Mouse (Mus musculus) forebrain, embryonic 15.5 days (tissue): Measurements from ENCODE around the gene Sufu. TPM values are rescaled to one million over a fixed set of nuclear protein-coding genes. Genes with fewer than 3 reads are reported as not detected.
A peak's percentile ranks its signal among the peaks of the same experiment; 100 is the strongest.

Experiments used
- ATAC-seq: fragments of 200-750 bp; cut with Nextera tagmentation; replicated peaks from 2 replicates; pipeline ENCODE4 v1.8.0; 2017; ENCODE audit warnings: mild to moderate bottlenecking, moderate TSS enrichment, moderate library complexity
- H3K27ac ChIP-seq: fragments of 300-500 bp; sonication (generic); replicated peaks from 2 replicates; pipeline ENCODE4 v1.5.1; 2015; ENCODE audit warnings: mild to moderate bottlenecking, inconsistent platforms
- H3K27me3 ChIP-seq: fragments of 300-500 bp; sonication (generic); 2 replicates; pipeline ENCODE4 v1.6.1; 2015; ENCODE audit warnings: inconsistent platforms
- H3K36me3 ChIP-seq: fragments of 300-500 bp; sonication (generic); 2 replicates; pipeline ENCODE4 v1.6.1; 2015; ENCODE audit warnings: mild to moderate bottlenecking, inconsistent platforms
- H3K4me1 ChIP-seq: fragments of 300-500 bp; sonication (generic); 2 replicates; pipeline ENCODE4 v1.6.1; 2015; ENCODE audit warnings: inconsistent platforms
- H3K4me2 ChIP-seq: fragments of 300-500 bp; sonication (generic); replicated peaks from 2 replicates; pipeline ENCODE4 v1.6.1; 2015; ENCODE audit warnings: mild to moderate bottlenecking, inconsistent platforms
- H3K4me3 ChIP-seq: fragments of 300-500 bp; sonication (generic); 2 replicates; pipeline ENCODE4 v1.5.1; 2015; ENCODE audit warnings: mild to moderate bottlenecking, inconsistent platforms
- H3K9ac ChIP-seq: fragments of 300-500 bp; sonication (generic); replicated peaks from 2 replicates; pipeline ENCODE4 v1.6.1; 2015; ENCODE audit warnings: mild to moderate bottlenecking, inconsistent platforms
- H3K9me3 ChIP-seq: fragments of 300-500 bp; sonication (generic); 2 replicates; pipeline ENCODE4 v1.6.1; 2016; ENCODE audit warnings: inconsistent platforms
- WGBS: fragments of 180-500 bp; shearing (Covaris S2); methylation state at CpG from one replicate; pipeline ENCODE4 v1.1.7; 2015; ENCODE audit warnings: mixed read lengths; 5-methylcytosine and 5-hydroxymethylcytosine counted together
- polyA plus RNA-seq: library from polyadenylated mRNA; unstranded; fragments of >200 nt; fragmentation: Nextera tagmentation; extraction: Ambion mirVana; gene quantifications from 2 replicates; pipeline ENCODE4 v1.2.1, GENCODE M21; 2015

Gene Sufu
- polyA plus RNA-seq, 1 experiment from 2014 or later: 30.5 TPM

DNA sequence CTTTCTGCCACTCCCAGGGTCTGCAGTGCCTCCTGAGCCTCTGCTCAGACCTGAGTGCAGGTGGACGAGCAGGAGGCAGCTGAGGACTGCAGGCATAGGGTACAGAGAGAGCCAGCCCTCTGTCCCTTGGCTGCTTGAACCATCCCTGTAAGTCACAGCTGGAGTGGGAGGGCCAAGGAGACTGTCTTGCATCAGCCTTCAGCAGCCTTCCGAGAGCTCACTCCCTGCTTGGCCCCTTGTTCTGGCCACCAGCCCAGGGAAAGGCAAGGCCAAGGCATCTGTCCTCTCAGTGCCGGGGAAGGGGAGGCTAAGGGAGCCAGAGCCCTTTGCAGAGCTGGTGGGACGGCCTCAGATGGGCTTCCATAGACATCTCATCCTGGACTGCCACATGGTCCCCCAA is 81.5 kb downstream of the Sufu start:
- H3K9ac ChIP-seq: no peak overlapping the region
- peaks cover 13% of the 10 kb centered on the region for H3K36me3 ChIP-seq
- 78% methylated on average over 4 of the region's 4 CpGs for WGBS
- no peak overlapping the region for H3K4me3 ChIP-seq
- H3K27ac ChIP-seq: no peak overlapping the region
- ATAC-seq: no peak
- peaks cover 18% of the 10 kb centered on the region for H3K4me1 ChIP-seq
- H3K9me3 ChIP-seq: no peaks in the 10 kb centered on the region
- no peak overlapping the region for H3K4me2 ChIP-seq
- no peaks in the 10 kb centered on the region for H3K27me3 ChIP-seq

DNA sequence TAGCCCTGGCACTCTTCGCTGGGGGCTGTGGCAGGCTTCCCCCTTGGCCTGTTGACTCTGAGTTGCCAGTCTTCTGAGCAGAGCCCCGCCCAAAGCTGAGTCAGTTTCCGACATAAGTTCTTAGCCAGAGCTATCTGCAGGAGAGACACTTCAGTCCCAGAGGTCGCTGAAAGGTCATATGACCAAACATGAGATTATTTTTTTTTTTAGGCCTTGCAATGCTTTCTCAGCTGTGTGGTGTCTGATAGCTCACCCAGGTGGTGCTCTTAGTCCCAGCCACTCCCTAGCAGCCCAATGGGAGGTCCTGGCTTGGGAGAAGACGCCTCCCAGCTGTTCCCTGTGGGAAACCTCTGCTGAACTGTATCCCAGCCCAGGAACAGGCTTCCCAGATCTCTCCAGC is 82.1 kb downstream of the Sufu start:
- Histone ChIP-seq H3K4me3 (no peak overlapping the region), H3K9me3 (no peaks in the 10 kb centered on the region), H3K4me1 (peaks cover 24% of the 10 kb centered on the region), H3K4me2 (no peak overlapping the region), H3K27me3 (no peaks in the 10 kb centered on the region), H3K36me3 (peaks cover 13% of the 10 kb centered on the region), H3K27ac (no peak overlapping the region), H3K9ac (no peak overlapping the region)
- WGBS: 88% methylated on average over 5 of the region's 5 CpGs
- no peak for ATAC-seq

GRCm38 (mm10) chr19:46479306-46480075 is 82.8 kb downstream of the Sufu start:
- Histone ChIP-seq H3K4me2 (no peak overlapping the region), H3K27me3 (no peaks in the 10 kb centered on the region), H3K4me1 (peaks cover 30% of the 10 kb centered on the region), H3K9me3 (no peaks in the 10 kb centered on the region), H3K36me3 (peaks cover 11% of the 10 kb centered on the region), H3K27ac (no peak overlapping the region), H3K4me3 (no peak overlapping the region), H3K9ac (no peak overlapping the region)
- 81% methylated on average over 21 of the region's 21 CpGs for WGBS
- no peak for ATAC-seq

DNA sequence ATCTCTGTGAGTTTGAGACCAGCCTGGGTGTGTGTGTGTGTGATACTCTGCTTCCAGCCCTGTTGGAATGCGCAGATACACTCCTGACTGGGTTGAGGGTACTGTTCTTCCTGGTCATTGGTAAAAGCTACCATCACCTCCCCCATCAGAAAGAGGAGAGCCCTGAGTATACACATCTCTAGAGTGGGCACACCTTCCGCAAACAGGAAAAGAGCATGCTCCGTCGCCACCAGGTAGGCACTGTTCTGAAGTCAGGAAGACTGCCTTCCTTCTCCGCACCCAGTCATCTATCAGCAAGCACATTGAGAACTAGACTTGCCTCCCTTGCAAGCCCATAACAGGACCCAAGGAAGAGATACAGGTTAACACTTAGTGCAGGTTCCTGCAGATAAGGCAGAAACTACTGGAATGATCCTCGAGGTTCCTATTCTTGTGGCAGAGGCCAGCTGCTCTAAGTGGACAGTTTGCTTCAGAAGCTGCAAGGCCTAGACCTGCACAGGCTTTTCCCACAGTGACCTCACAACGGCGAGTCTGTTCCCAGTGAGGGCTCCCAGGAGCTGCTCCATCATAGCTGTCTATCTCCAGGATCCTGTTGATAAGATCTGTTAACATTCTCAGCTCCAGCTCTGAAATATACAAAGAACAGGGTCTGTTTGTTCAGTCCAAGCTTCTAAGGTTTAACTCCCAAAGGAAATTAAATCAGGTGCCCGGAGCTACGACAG is 84.1 kb downstream of the Sufu start:
- no peaks in the 10 kb centered on the region for H3K27me3 ChIP-seq
- H3K9ac ChIP-seq: no peak overlapping the region
- no peak overlapping the region for H3K4me3 ChIP-seq
- peaks cover 5% of the 10 kb centered on the region for H3K36me3 ChIP-seq
- WGBS: 82% methylated on average over 10 of the region's 10 CpGs
- H3K27ac ChIP-seq: peak overlapping the region; percentile 16; the same call in 1 of the 2 replicates
- H3K4me1 ChIP-seq: peaks cover 32% of the 10 kb centered on the region
- no peak overlapping the region for H3K4me2 ChIP-seq
- H3K9me3 ChIP-seq: no peaks in the 10 kb centered on the region
- no peak for ATAC-seq

DNA sequence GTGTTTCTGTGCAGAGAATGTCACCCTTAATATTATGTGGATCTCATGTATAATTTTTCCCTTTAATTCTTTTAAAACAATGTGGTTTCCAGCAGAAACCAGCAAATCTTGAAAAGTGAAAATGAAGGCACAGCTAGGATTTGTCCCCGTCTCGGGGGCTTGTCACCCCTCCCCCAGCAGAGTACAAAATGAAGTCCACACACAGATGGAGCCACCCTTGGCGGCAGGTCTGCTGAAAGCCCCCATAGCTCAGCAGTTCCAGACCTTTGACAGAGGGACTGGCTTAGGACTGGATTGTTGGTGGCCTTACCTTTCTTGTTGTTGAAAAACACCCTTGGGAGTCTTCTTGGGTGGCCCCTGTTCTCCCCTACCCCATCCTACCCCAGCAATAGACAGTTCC is 84.7 kb downstream of the Sufu start:
- ATAC-seq: no peak
- 14% methylated on average over 3 of the region's 3 CpGs for WGBS
- Histone ChIP-seq H3K4me2 (no peak overlapping the region), H3K36me3 (peaks cover 9% of the 10 kb centered on the region), H3K27ac (peak overlapping the region; percentile 16), H3K4me1 (peaks cover 32% of the 10 kb centered on the region), H3K27me3 (no peaks in the 10 kb centered on the region), H3K4me3 (no peak overlapping the region), H3K9ac (no peak overlapping the region; the same call in 1 of the 2 replicates), H3K9me3 (no peaks in the 10 kb centered on the region)

GRCm38 (mm10) chr19:46481756-46482155 is 85.1 kb downstream of the Sufu start:
- Histone ChIP-seq H3K27me3 (no peaks in the 10 kb centered on the region), H3K36me3 (peaks cover 9% of the 10 kb centered on the region), H3K4me2 (no peak overlapping the region), H3K27ac (peak overlapping the region; percentile 16; the same call in 1 of the 2 replicates), H3K9ac (no peak overlapping the region), H3K4me1 (peaks cover 32% of the 10 kb centered on the region), H3K9me3 (no peaks in the 10 kb centered on the region), H3K4me3 (no peak overlapping the region)
- ATAC-seq: no peak
- WGBS: 18% methylated on average over 4 of the region's 4 CpGs

GRCm38 (mm10) chr19:46482896-46483516 is 86.3 kb downstream of the Sufu start:
- Histone ChIP-seq H3K27ac (no peak overlapping the region), H3K36me3 (peaks cover 9% of the 10 kb centered on the region), H3K4me1 (peaks cover 28% of the 10 kb centered on the region), H3K4me3 (no peak overlapping the region), H3K27me3 (no peaks in the 10 kb centered on the region), H3K9ac (no peak overlapping the region), H3K4me2 (no peak overlapping the region), H3K9me3 (no peaks in the 10 kb centered on the region)
- ATAC-seq: no peak
- 29% methylated on average over 16 of the region's 17 CpGs for WGBS

DNA sequence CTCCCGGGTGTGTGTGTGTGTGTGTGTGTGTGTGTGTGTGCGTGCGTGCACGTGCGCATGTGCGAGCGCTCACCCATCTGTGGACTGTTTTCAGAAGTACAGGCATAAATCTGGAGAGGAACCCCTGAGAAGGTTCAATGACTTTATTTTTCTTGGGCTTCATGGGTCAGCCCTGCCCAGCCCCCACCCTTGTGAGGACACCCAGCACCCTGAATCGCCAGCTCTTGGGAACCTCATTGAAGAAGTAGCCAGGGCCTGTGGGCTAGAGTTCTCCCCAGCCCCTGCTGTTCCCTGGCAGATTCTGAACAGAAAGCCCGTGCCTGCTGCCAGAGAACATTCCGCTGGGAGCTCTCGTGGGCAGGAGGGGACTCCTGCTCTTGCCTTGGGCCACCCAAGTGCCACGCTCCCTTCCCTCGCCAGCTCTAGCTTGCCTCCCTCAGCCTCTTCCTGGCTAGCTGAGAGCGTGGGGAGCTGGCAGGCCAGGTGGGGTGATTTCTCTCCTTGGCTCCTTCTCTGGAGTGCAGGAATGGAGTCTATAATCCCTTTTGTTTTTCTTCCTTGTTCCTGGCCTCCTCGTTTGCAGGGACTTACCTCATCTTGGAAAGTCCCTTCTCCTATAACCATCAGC is 87.1 kb downstream of the Sufu start:
- 0 out of 2 replicates have a peak, but pooled peaks have one; percentile 24 for ATAC-seq
- no peak overlapping the region for H3K4me2 ChIP-seq
- H3K27ac ChIP-seq: peak overlapping the region; percentile 70
- H3K4me1 ChIP-seq: peaks cover 28% of the 10 kb centered on the region
- no peak overlapping the region for H3K4me3 ChIP-seq
- no peaks in the 10 kb centered on the region for H3K27me3 ChIP-seq
- H3K9ac ChIP-seq: no peak overlapping the region
- WGBS: 46% methylated on average over 15 of the region's 15 CpGs
- no peaks in the 10 kb centered on the region for H3K9me3 ChIP-seq
- H3K36me3 ChIP-seq: peaks cover 9% of the 10 kb centered on the region

DNA sequence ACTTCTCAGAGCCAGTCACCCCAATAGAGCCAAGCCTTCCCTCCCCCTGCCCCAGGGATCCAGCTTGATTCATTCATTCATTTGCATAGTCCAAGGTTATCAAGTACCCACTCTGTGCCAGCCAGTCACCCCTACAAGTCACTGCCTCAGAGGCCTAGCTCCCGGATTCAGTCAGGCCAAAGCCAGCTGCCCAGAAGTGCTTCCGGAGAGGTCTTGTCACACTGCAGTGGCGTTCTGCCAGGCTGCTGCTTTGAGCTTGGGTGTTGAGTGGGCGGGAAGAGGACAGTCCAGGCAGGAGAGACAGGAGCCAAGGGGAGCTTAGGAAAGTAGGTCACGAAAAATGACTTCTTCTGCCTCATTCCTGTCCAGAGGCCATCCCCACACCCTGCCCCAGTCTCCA is 87.8 kb downstream of the Sufu start:
- Histone ChIP-seq H3K36me3 (peaks cover 9% of the 10 kb centered on the region), H3K4me2 (no peak overlapping the region), H3K27ac (0 out of 2 replicates have a peak overlapping the region, but pooled peaks have one; percentile 70), H3K4me1 (peaks cover 28% of the 10 kb centered on the region), H3K27me3 (no peaks in the 10 kb centered on the region), H3K9me3 (no peaks in the 10 kb centered on the region), H3K9ac (no peak overlapping the region), H3K4me3 (no peak overlapping the region)
- 63% methylated on average over 5 of the region's 5 CpGs for WGBS
- ATAC-seq: no peak

DNA sequence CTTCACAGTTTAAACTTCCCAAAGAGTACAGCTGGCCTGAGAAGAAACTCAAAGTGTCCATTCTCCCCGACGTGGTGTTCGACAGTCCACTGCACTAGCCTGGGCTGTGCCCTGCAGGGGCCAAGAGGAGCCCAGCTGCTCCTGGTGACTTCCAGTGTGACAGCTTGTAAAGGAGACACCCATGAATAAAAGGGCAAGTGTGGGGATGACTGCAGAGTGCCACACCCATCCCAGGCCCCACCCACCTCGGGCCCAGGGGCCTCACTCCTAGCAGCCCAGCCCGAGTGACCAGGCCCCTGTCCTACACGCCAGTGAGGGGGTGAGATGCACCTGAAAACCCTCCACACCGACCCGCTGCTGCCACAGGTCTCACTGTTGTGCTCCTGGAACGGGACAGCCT is 89.2 kb downstream of the Sufu start:
- ATAC-seq: no peak
- H3K4me3 ChIP-seq: no peak overlapping the region
- peaks cover 32% of the 10 kb centered on the region for H3K4me1 ChIP-seq
- no peak overlapping the region for H3K9ac ChIP-seq
- peaks cover 9% of the 10 kb centered on the region for H3K36me3 ChIP-seq
- 78% methylated on average over 9 of the region's 9 CpGs for WGBS
- H3K27ac ChIP-seq: no peak overlapping the region
- no peaks in the 10 kb centered on the region for H3K27me3 ChIP-seq
- H3K9me3 ChIP-seq: no peaks in the 10 kb centered on the region
- H3K4me2 ChIP-seq: no peak overlapping the region

DNA sequence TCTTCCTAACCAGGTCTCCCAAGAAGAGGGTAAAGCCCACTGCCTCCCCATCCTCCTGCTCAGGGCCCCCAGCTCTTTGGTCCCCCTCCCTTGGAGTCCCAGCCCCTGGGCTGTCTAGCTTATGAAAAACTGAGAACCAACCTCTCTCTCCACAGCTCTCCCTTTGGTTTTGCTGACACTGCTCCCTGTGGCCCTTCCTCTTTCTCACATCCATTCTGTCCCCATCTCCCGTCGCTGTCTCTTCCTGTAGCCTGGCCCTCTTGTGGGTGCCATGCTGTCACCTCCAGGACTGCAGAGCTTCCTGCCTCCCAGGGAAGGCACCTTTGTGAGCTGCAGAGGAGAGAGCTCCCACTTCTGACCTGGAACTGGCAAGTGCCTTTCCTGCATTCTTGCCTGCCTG is 90.0 kb downstream of the Sufu start:
- Histone ChIP-seq H3K27ac (no peak overlapping the region), H3K27me3 (no peaks in the 10 kb centered on the region), H3K9me3 (no peaks in the 10 kb centered on the region), H3K4me1 (peaks cover 26% of the 10 kb centered on the region), H3K4me3 (no peak overlapping the region), H3K9ac (no peak overlapping the region), H3K36me3 (peaks cover 9% of the 10 kb centered on the region), H3K4me2 (no peak overlapping the region)
- ATAC-seq: no peak
- 85% methylated on average over 2 of the region's 2 CpGs for WGBS

- H3K4me1 ChIP-seq: 0 out of 2 replicates have a peak, but pooled peaks cover 6% of the 10 kb centered on the region
- no peaks in the 10 kb centered on the region for H3K9me3 ChIP-seq
- peaks cover 9% of the 10 kb centered on the region for H3K36me3 ChIP-seq
- WGBS: 96% methylated on average over 1 of the region's 1 CpGs
- no peaks in the 10 kb centered on the region for H3K27me3 ChIP-seq
- H3K9ac ChIP-seq: no peak overlapping the region
- H3K4me3 ChIP-seq: no peak overlapping the region
- no peak for ATAC-seq
- H3K27ac ChIP-seq: no peak overlapping the region
- H3K4me2 ChIP-seq: no peak overlapping the region
Measured at GRCm38 (mm10) chr19:46489448-46489847, 92.8 kb downstream of the Sufu start.
